Mouse (Mus musculus) testis, adult 2 months (tissue): ENCODE measurements around the gene 1700061G19Rik.

Experiments
- CTCF ChIP-seq: fragments of 200-500 bp; IDR thresholded peaks from 2 replicates; pipeline ENCODE4 v1.5.1; 2012; ENCODE audit warnings: low read depth, mild to moderate bottlenecking, inconsistent platforms, low read length, moderate library complexity; ENCODE audit not compliant: control insufficient read depth, insufficient read depth, insufficient replicate concordance
- POLR2A ChIP-seq: fragments of 200-500 bp; IDR thresholded peaks from 2 replicates; pipeline ENCODE4 v1.6.1; 2012; ENCODE audit warnings: low read depth, mild to moderate bottlenecking, inconsistent platforms, low read length, moderate library complexity; ENCODE audit not compliant: control insufficient read depth

DNA sequence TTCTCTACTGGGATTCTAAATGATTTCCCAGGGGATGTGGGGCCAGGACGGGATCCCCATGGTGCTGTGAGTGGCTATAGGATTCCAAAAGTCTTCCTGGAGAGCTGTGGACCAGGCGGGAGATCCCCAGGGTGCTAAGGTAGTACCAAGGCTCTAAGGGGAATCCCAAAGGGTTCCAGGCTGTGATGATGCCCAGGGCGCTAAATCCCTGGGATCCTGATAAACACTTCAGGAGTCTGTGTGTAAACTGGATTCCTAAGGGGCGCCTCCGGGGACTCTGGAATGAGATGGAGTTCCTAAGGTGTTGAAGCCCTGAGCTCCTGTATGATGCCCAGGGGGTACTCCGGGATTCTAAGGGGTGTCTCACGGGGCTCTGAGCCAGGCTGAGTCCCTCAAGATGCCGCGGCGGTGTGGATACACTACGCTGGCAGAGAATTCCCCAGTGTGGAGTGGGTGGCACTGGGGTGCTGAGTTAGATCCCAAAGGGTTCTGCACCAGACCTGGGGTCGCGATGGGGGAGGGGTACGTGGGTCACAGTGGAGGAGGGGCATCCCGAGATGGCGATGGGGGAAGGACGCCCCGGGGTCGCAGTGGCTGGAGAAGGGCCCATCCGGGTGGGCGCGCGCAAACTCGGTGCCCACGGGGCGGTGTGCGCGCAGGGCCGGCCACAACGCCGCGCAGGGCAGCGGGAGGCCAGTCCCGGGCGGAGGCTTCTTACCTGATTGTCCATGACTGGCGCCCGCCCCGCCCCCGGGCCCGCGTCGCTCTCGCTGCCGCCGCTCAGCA, 59.5 kb downstream of the 1700061G19Rik start:
- no peak for TF ChIP-seq POLR2A
- no peak for TF ChIP-seq CTCF
